Mouse (Mus musculus) lung, postnatal 0 days (tissue): ENCODE results near the gene Car5a. TPM values are rescaled to one million over a fixed set of nuclear protein-coding genes. Genes with fewer than 3 reads are reported as not detected.

Experiments
- ATAC-seq: fragments of 200-750 bp; cut with Nextera tagmentation; 2 replicates; pipeline ENCODE4 v1.8.0; 2017; ENCODE audit warnings: moderate library complexity
- DNase-seq: peaks from one replicate; pipeline ENCODE4 v3.0.0-alpha.2; 2016; ENCODE audit warnings: low spot score
- H3K27ac ChIP-seq: fragments of 300-500 bp; sonication (generic); 2 replicates; pipeline ENCODE4 v1.5.1; 2014; ENCODE audit warnings: antibody characterized with exemption, mild to moderate bottlenecking, low read length, mixed read lengths
- H3K27me3 ChIP-seq: fragments of 300-500 bp; sonication (generic); replicated peaks from 2 replicates; pipeline ENCODE4 v1.6.1; 2014; ENCODE audit warnings: low read length, mixed read lengths; ENCODE audit not compliant: insufficient read depth
- H3K36me3 ChIP-seq: fragments of 300-500 bp; sonication (generic); 2 replicates; pipeline ENCODE4 v1.6.1; 2014; ENCODE audit warnings: low read length, mixed read lengths; ENCODE audit not compliant: insufficient read depth
- H3K4me1 ChIP-seq: fragments of 300-500 bp; sonication (generic); 2 replicates; pipeline ENCODE4 v1.6.1; 2014; ENCODE audit warnings: antibody characterized with exemption, low read depth, low read length, mixed read lengths; ENCODE audit not compliant: insufficient read depth
- H3K4me2 ChIP-seq: fragments of 300-500 bp; sonication (generic); replicated peaks from 2 replicates; pipeline ENCODE4 v1.6.1; 2014; ENCODE audit warnings: low read depth, mild to moderate bottlenecking, low read length, moderate library complexity, mixed read lengths
- H3K4me3 ChIP-seq: fragments of 300-500 bp; sonication (generic); 2 replicates; pipeline ENCODE4 v1.5.1; 2014; ENCODE audit warnings: low read depth, low read length
- H3K9ac ChIP-seq: fragments of 300-500 bp; sonication (generic); replicated peaks from 2 replicates; pipeline ENCODE4 v1.6.1; 2014; ENCODE audit warnings: low read depth, mild to moderate bottlenecking
- H3K9me3 ChIP-seq: fragments of 300-500 bp; sonication (generic); 2 replicates; pipeline ENCODE4 v1.6.1; 2016; ENCODE audit warnings: low read length, mixed read lengths
- CTCF ChIP-seq: IDR thresholded peaks from 2 replicates; pipeline ENCODE4 v1.5.1; 2016; ENCODE audit warnings: antibody characterized with exemption, mild to moderate bottlenecking
- EP300 ChIP-seq: IDR thresholded peaks from 2 replicates; pipeline ENCODE4 v1.6.1; 2016; ENCODE audit warnings: antibody characterized with exemption, mild to moderate bottlenecking, control low read depth
- WGBS: fragments of 180-500 bp; shearing (Covaris S2); extraction: QIAGEN DNeasy Blood & Tissue Kit; methylation state at CpG from one replicate; pipeline ENCODE4 v1.1.7; 2014; 5-methylcytosine and 5-hydroxymethylcytosine counted together
- polyA plus RNA-seq: library from polyadenylated mRNA; unstranded; fragments of >200 nt; fragmentation: Nextera tagmentation; extraction: Ambion mirVana; gene quantifications from 2 replicates; pipeline ENCODE4 v1.2.1, GENCODE M21; 2015

The Car5a gene
- polyA plus RNA-seq, 1 experiment from 2014 or later = 0.61 TPM

DNA sequence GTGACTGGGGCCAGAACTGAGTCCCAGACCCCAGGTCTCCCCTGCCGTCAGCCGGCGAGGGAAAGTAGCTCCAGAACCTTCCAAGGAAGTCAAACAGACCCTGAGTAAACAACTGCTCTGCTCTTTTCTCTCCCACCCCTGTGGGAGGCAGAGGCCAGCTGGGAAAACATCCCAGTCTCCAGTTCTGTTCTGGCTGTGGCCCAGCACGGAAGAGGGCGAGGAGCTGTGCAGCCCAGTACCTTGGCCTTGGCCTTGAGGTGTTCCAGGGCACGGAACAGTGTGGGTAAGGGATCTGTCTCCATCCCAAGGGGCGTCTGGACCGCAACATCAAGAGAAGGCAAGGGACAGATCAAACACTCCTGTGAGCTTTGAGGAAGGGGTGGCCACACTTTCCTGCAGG lies 22.6 kb downstream of the Car5a start:
- H3K36me3 ChIP-seq = no peaks in the 10 kb centered on the region
- H3K4me1 ChIP-seq = peaks cover 9% of the 10 kb centered on the region
- no peak overlapping the region for H3K4me3 ChIP-seq
- H3K27me3 ChIP-seq = no peaks in the 10 kb centered on the region
- no peaks in the 10 kb centered on the region for H3K9me3 ChIP-seq
- no peak overlapping the region for H3K4me2 ChIP-seq
- TF ChIP-seq CTCF = no peak
- TF ChIP-seq EP300 = no peak
- DNase-seq (peak; percentile 84), ATAC-seq (peak; percentile 67)
- H3K27ac ChIP-seq = peak overlapping the region; percentile 84
- no peak overlapping the region for H3K9ac ChIP-seq
- 10% methylated on average over 8 of the region's 8 CpGs for WGBS

DNA sequence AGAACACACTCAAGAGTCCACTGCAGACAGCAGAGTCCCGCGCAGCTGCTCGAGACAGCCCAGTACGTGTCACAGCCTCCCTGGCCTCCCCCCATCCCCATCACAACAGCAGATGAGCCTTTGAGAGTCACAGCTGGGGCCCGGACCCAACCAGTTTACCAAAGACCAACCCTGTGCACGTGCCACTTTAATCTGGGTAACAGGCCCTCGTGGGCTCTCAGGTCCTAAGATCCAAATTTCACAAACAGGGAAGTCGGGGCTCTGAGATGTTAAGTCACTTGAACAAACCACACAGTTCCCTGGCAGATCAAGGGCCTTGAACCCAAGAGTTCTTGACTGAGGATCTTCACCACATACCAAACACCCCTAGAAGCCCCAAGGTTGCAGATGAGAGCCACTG lies 23.1 kb downstream of the Car5a start:
- no peaks in the 10 kb centered on the region for H3K27me3 ChIP-seq
- no peak overlapping the region for H3K9ac ChIP-seq
- ATAC-seq = peak; percentile 72
- H3K9me3 ChIP-seq = no peaks in the 10 kb centered on the region
- H3K4me2 ChIP-seq = no peak overlapping the region
- no peaks in the 10 kb centered on the region for H3K36me3 ChIP-seq
- no peak for TF ChIP-seq CTCF
- peak; percentile 64 for TF ChIP-seq EP300
- DNase-seq = peak; percentile 80
- H3K4me1 ChIP-seq = peaks cover 9% of the 10 kb centered on the region
- no peak overlapping the region for H3K4me3 ChIP-seq
- peak overlapping the region; percentile 84 for H3K27ac ChIP-seq
- WGBS = 29% methylated on average over 8 of the region's 8 CpGs

DNA sequence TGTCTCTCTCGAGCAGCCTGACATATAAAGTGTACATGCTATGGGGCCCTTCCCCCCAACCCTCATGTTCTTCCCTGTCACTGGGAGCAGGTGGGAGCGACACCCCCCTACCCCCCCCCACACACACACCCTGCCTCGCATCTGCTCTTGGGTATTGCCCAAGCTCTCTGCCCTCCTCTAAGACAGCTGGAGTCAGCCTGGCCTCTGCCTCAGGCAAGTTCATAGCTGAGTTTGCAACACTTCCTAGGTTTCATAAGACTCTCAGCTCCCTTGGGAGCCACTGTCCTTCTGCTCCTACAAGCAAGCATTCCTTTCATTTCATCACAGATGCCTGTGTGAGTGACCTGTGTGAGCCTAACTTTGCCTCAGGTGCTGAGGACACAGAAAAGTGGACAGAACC lies 25.0 kb downstream of the Car5a start:
- Histone ChIP-seq H3K4me3 (no peak overlapping the region), H3K9ac (no peak overlapping the region), H3K27ac (peak overlapping the region; percentile 54; the same call in 1 of the 2 replicates), H3K9me3 (no peaks in the 10 kb centered on the region), H3K4me1 (peaks cover 9% of the 10 kb centered on the region), H3K4me2 (no peak overlapping the region), H3K36me3 (no peaks in the 10 kb centered on the region), H3K27me3 (no peaks in the 10 kb centered on the region)
- TF ChIP-seq EP300 = peak; percentile 69
- no peak for TF ChIP-seq CTCF
- WGBS = 16% methylated on average over 3 of the region's 3 CpGs
- peak; percentile 89 for DNase-seq
- ATAC-seq = peak; percentile 81

DNA sequence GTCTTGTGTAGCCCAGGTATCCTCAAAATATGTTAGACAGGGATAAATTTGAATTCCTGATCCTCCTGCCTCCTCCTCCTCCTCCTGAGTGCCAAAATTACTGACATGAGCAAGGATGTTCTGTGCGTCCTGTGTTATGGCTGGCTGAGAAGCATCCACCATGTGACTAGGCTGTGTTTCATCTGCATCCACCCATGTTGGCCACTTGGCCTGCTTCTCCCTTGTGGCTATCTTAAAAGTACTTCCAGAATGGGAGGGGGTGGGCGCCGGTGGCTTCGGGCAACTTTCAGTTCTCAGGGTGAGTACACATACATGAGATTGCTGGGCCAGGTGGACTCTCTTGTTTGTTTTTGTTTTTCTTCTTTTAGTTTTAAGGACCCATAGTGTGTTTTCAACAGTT lies 25.5 kb downstream of the Car5a start:
- Histone ChIP-seq H3K4me2 (no peak overlapping the region), H3K4me3 (no peak overlapping the region), H3K27me3 (no peaks in the 10 kb centered on the region), H3K9me3 (no peaks in the 10 kb centered on the region), H3K9ac (no peak overlapping the region), H3K36me3 (no peaks in the 10 kb centered on the region), H3K4me1 (peaks cover 9% of the 10 kb centered on the region), H3K27ac (no peak overlapping the region)
- no peak for TF ChIP-seq EP300
- no peak for DNase-seq
- ATAC-seq = no peak
- 43% methylated on average over 4 of the region's 4 CpGs for WGBS

DNA sequence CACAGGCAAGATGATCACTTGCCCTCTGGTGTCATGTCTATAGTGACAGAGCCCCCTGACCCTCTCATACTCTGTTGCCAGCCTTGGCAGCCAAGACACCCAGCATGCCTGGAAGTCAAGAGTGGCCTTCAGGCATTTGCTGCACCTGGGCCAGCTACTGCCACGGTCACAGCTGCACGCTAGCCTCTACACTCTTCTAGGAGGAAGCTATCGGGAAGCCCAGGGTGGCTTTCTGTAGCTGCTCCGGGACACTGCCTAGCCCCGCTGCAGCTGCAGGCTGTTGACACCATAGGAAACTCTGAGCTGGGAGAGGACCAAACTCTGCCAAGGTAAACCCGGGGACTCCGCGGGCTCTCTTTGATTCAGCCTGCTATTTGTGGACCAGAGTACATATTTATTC lies 31.3 kb downstream of the Car5a start:
- no peak overlapping the region for H3K9ac ChIP-seq
- H3K27ac ChIP-seq = no peak overlapping the region
- no peak for ATAC-seq
- peaks cover 2% of the 10 kb centered on the region; the same call in 1 of the 2 replicates for H3K4me1 ChIP-seq
- no peak overlapping the region for H3K4me2 ChIP-seq
- DNase-seq = no peak
- no peaks in the 10 kb centered on the region for H3K9me3 ChIP-seq
- no peak for TF ChIP-seq EP300
- H3K36me3 ChIP-seq = no peaks in the 10 kb centered on the region
- H3K27me3 ChIP-seq = no peaks in the 10 kb centered on the region
- no peak overlapping the region for H3K4me3 ChIP-seq
- WGBS = 56% methylated on average over 8 of the region's 8 CpGs

DNA sequence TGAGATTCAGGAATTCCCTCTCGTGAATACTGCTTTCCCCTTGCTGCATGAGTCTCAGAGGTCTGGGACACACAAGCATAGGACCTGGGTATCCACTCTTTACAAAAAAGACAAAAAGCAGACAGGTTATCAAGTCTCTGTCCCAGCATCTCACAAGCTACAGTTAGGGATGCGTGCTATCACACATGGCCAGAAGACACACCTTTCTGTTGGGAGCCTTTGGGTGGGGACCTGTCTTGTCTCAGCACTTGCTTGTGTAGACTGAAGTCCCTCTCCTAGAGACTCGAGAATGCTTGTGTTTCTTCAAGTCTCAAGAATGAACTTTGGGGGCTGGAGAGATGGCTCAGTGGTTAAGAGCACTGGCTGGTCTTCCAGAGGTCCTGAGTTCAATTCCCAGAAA lies 31.9 kb downstream of the Car5a start:
- H3K9ac ChIP-seq = no peak overlapping the region
- H3K27me3 ChIP-seq = no peaks in the 10 kb centered on the region
- no peak overlapping the region for H3K27ac ChIP-seq
- ATAC-seq (no peak), DNase-seq (no peak)
- H3K4me1 ChIP-seq = peaks cover 7% of the 10 kb centered on the region
- H3K36me3 ChIP-seq = no peaks in the 10 kb centered on the region
- no peaks in the 10 kb centered on the region for H3K9me3 ChIP-seq
- TF ChIP-seq CTCF (no peak), EP300 (no peak)
- H3K4me3 ChIP-seq = no peak overlapping the region
- no peak overlapping the region for H3K4me2 ChIP-seq
- WGBS = 65% methylated on average over 3 of the region's 3 CpGs

DNA sequence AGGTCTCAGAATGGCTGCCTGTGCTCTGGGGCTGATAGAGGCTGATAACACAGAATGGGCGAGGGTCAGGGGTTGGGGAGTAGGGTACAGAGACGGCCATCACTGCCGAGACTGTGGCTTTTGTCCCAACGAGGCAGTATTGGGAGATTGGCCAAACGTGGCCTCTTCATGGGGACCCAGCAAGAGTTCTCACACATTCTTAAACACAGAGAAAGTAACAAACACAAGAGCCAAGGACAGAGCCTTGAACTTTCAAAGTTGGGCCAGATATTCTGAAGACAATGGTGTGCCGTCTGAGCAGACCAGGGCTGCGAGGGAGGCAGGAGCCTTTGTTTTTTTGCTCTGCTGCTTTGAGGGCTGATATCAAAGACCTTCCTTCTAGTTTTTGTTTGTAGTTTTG lies 32.7 kb downstream of the Car5a start:
- ATAC-seq (no peak), DNase-seq (no peak)
- H3K9me3 ChIP-seq = no peaks in the 10 kb centered on the region
- no peak overlapping the region for H3K4me2 ChIP-seq
- no peaks in the 10 kb centered on the region for H3K27me3 ChIP-seq
- H3K36me3 ChIP-seq = no peaks in the 10 kb centered on the region
- no peak overlapping the region for H3K9ac ChIP-seq
- H3K27ac ChIP-seq = no peak overlapping the region
- H3K4me1 ChIP-seq = peaks cover 9% of the 10 kb centered on the region
- H3K4me3 ChIP-seq = no peak overlapping the region
- WGBS = 59% methylated on average over 7 of the region's 7 CpGs
- no peak for TF ChIP-seq CTCF
- TF ChIP-seq EP300 = no peak
